Mouse (Mus musculus): ENCODE results near the gene Lin7a.

DNA sequence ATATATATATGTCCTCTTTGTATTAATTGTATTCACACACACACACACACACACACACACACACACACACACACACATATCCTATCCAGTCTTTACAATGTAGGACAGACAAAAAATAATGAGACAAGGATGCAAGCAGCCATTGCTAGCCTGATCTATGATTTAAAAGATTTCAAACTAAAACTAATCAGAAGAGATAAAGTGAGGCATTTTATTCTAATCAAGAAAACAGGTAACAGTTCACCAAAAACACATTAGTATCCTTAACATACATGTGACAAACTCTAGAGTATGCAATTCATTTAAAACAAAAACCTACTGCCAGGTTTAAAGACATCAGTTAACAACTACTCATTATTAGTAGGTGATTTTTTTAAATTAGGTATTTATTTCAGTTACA, 30.1 kb upstream of the Lin7a start:
- no peak for TF ChIP-seq CTCF (conservative IDR thresholded peaks at IDR 0.05; ENCODE audit: low read length)
- TF ChIP-seq NANOG (IDR thresholded peaks at IDR 0.05; ENCODE audit: borderline replicate concordance, low read length) = no peak
